Mouse (Mus musculus): ENCODE measurements around the gene Tnfsf13. TPM values are rescaled to one million over a fixed set of nuclear protein-coding genes. Genes with fewer than 3 reads are reported as not detected.

The Tnfsf13 gene
- polyA plus RNA-seq, 1 experiment from 2014 or later = 0.66 TPM

DNA sequence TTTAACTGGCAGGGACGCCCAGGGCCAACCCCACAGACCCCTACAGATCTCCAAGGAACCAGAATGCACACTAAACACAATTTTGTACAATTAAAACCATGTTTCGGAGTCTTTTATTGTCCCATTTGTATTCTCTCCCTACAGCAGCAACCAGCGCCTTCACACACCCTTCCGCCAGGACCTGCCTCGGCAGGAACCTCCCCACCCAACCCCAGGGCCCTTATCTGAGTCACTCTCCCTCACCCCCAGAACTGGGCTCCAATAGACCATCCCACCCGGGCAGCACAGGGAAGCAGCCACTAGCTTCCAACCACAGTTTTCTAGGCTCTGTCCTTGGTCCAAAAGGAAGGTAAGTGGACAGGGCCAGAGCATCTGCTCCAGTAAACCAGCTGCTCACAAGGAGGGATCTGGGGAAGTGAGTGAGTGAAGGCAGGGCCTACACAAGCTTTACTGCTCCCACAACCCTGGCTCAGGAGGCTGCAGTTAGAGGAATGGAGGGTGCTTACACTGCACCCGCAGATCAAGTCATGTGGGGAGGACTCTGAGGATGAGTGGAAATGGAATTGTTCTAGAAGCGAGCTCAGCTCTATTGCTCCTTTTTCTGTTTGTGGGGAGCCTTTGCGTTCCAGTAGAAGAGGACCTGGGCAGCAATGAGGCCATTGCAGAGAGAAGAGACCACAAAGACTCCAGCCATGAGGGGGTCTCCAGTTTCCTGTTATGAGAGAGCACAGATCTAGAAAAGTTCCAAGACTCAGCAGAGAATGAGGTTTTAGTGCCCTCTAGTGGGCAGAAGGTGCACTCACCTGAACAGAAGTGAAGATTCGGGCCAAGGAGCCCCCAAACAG, 28.7 kb downstream of the Tnfsf13 start:
- Histone ChIP-seq H3K27ac (ENCODE audit: low read length) (no peak overlapping the region), H3K27me3 (ENCODE audit: insufficient read depth, low read length) (no peaks in the 10 kb centered on the region), H3K4me1 (ENCODE audit: insufficient read depth, low read length) (peaks cover 24% of the 10 kb centered on the region), H3K4me3 (ENCODE audit: low read length) (no peak overlapping the region), H3K9me3 (ENCODE audit: low read length) (no peaks in the 10 kb centered on the region), H3K4me2 (replicated peaks; ENCODE audit: low read depth, low read length) (no peak overlapping the region), H3K36me3 (ENCODE audit: insufficient read depth, low read length) (peaks cover 50% of the 10 kb centered on the region), H3K9ac (replicated peaks; ENCODE audit: low read length) (0 out of 2 replicates have a peak overlapping the region, but pooled peaks have one; percentile 50)
- ATAC-seq (ENCODE audit: low FRiP score, low TSS enrichment) = no peak
- WGBS = 71% methylated on average over 10 of the region's 10 CpGs

GRCm38 (mm10) chr11:69656065-69656455, 29.5 kb downstream of the Tnfsf13 start:
- H3K27ac ChIP-seq (ENCODE audit: low read length) = no peak overlapping the region
- no peak for ATAC-seq (ENCODE audit: low FRiP score, low TSS enrichment)
- WGBS = 72% methylated on average over 5 of the region's 5 CpGs

DNA sequence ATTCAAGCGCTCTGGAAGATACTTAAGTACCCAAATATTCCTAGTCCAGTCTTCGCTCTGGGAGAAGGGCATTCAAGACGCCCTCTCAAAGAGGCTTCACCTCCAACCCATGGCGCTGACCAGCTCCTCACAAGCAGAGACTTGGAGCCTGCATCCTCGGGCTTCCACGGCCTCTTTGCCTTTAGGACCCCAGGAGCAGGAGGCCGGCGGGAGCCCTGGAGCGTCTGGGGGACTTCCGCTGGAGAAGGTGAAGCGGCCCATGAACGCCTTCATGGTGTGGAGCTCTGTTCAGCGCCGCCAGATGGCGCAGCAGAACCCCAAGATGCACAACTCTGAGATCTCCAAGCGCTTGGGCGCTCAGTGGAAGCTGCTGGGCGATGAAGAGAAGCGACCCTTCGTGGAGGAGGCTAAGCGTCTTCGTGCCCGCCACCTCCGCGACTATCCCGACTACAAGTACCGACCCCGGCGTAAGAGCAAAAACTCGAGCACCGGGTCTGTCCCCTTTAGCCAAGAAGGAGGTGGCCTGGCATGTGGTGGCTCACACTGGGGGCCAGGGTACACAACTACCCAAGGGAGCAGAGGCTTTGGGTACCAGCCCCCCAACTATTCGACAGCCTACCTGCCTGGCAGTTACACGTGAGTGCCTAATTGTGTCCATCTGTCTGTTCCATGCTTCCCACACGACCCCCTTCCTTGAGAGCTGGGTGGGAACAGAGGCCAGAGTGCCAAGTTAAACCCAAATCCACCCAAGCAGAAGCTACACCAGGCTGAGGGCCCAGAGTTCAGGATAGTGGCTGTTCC, 30.1 kb downstream of the Tnfsf13 start, which contains the start of gene Sox15:
Gene Sox15, plus strand, starts transcription at position 51 of the 801 bp plus-strand sequence.
- peaks cover 18% of the 10 kb centered on the region for H3K4me1 ChIP-seq (ENCODE audit: insufficient read depth, low read length)
- H3K4me2 ChIP-seq (replicated peaks; ENCODE audit: low read depth, low read length) = peak within 1 kb of the TSS; percentile 32; the same call in 1 of the 2 replicates
- WGBS = 18% methylated on average over 34 of the region's 34 CpGs
- ATAC-seq (ENCODE audit: low FRiP score, low TSS enrichment) = peak; percentile 87
- no peaks in the 10 kb centered on the region for H3K27me3 ChIP-seq (ENCODE audit: insufficient read depth, low read length)
- H3K9me3 ChIP-seq (ENCODE audit: low read length) = no peaks in the 10 kb centered on the region
- H3K27ac ChIP-seq (ENCODE audit: low read length) = peak within 1 kb of the TSS; percentile 57; the same call in 1 of the 2 replicates
- peak within 1 kb of the TSS; percentile 18; the same call in 1 of the 2 replicates for H3K4me3 ChIP-seq (ENCODE audit: low read length)
- peaks cover 62% of the 10 kb centered on the region for H3K36me3 ChIP-seq (ENCODE audit: insufficient read depth, low read length)
- H3K9ac ChIP-seq (replicated peaks; ENCODE audit: low read length) = peak within 1 kb of the TSS; percentile 50

More at GRCm38 (mm10) chr11:69656065-69656455, 29.5 kb downstream of the Tnfsf13 start:
- Histone ChIP-seq H3K4me1 (ENCODE audit: insufficient read depth, low read length) (peaks cover 18% of the 10 kb centered on the region), H3K4me2 (replicated peaks; ENCODE audit: low read depth, low read length) (0 out of 2 replicates have a peak overlapping the region, but pooled peaks have one; percentile 32), H3K9ac (replicated peaks; ENCODE audit: low read length) (peak overlapping the region; percentile 50; the same call in 1 of the 2 replicates), H3K36me3 (ENCODE audit: insufficient read depth, low read length) (peaks cover 56% of the 10 kb centered on the region), H3K27me3 (ENCODE audit: insufficient read depth, low read length) (no peaks in the 10 kb centered on the region), H3K4me3 (ENCODE audit: low read length) (no peak overlapping the region), H3K9me3 (ENCODE audit: low read length) (no peaks in the 10 kb centered on the region)

GRCm38 (mm10) chr11:69654760-69655159, 30.8 kb downstream of the Tnfsf13 start:
- Histone ChIP-seq H3K36me3 (ENCODE audit: insufficient read depth, low read length) (peaks cover 69% of the 10 kb centered on the region), H3K4me2 (replicated peaks; ENCODE audit: low read depth, low read length) (no peak overlapping the region), H3K9ac (replicated peaks; ENCODE audit: low read length) (no peak overlapping the region), H3K4me1 (ENCODE audit: insufficient read depth, low read length) (peaks cover 18% of the 10 kb centered on the region), H3K9me3 (ENCODE audit: low read length) (no peaks in the 10 kb centered on the region), H3K4me3 (ENCODE audit: low read length) (no peak overlapping the region), H3K27ac (ENCODE audit: low read length) (peak overlapping the region; percentile 57; the same call in 1 of the 2 replicates), H3K27me3 (ENCODE audit: insufficient read depth, low read length) (no peaks in the 10 kb centered on the region)
- WGBS = 32% methylated on average over 9 of the region's 9 CpGs
- ATAC-seq (ENCODE audit: low FRiP score, low TSS enrichment) = no peak

DNA sequence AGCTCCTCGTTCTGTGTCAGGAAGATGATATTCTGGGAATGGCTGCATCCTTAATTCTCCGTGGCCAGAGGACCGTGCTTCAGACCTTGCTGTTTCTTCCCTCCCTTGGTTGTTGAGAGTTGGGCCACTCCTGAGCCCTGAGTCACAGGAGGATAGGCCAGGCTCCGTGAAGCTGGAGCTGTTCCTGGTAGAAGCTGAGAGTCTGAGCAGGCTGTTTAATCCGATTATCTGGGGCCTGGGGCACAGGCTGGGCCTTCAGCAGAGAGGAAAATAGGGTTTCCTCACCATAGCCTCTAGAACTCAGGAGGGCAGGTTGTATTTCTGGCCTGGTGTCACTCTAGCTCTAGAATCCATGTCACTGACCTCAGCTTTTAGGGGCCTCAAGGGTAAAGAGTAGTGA, 32.2 kb downstream of the Tnfsf13 start:
- WGBS = 67% methylated on average over 5 of the region's 5 CpGs
- peaks cover 18% of the 10 kb centered on the region for H3K4me1 ChIP-seq (ENCODE audit: insufficient read depth, low read length)
- H3K27me3 ChIP-seq (ENCODE audit: insufficient read depth, low read length) = no peaks in the 10 kb centered on the region
- 0 out of 2 replicates have a peak overlapping the region, but pooled peaks have one; percentile 14 for H3K27ac ChIP-seq (ENCODE audit: low read length)
- H3K9ac ChIP-seq (replicated peaks; ENCODE audit: low read length) = no peak overlapping the region
- peaks cover 71% of the 10 kb centered on the region for H3K36me3 ChIP-seq (ENCODE audit: insufficient read depth, low read length)
- H3K9me3 ChIP-seq (ENCODE audit: low read length) = no peaks in the 10 kb centered on the region
- H3K4me3 ChIP-seq (ENCODE audit: low read length) = no peak overlapping the region
- ATAC-seq (ENCODE audit: low FRiP score, low TSS enrichment) = no peak
- H3K4me2 ChIP-seq (replicated peaks; ENCODE audit: low read depth, low read length) = no peak overlapping the region

DNA sequence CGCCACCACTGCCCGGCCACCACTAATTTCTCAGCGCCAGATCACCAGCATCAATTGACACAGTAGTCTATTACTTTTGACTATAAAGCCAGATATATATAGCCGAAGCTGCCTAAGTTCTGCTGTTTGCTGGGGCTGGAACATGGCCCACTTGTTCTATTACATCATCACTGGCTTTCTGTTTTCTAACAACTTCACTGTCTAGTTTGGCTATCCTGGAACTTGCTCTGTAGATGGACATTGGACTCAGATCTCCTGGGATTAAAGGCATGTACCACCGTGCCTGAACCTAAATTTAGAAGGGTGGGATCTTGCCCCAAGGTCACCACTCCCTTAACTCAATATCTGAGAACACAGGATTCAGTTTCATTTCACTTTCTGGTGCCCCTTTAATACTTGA, 39.7 kb downstream of the Tnfsf13 start:
- ATAC-seq (ENCODE audit: low FRiP score, low TSS enrichment) = no peak
- WGBS = 90% methylated on average over 5 of the region's 5 CpGs
- H3K4me2 ChIP-seq (replicated peaks; ENCODE audit: low read depth, low read length) = no peak overlapping the region
- no peaks in the 10 kb centered on the region for H3K27me3 ChIP-seq (ENCODE audit: insufficient read depth, low read length)
- no peaks in the 10 kb centered on the region for H3K9me3 ChIP-seq (ENCODE audit: low read length)
- no peak overlapping the region for H3K9ac ChIP-seq (replicated peaks; ENCODE audit: low read length)
- no peak overlapping the region for H3K27ac ChIP-seq (ENCODE audit: low read length)
- H3K36me3 ChIP-seq (ENCODE audit: insufficient read depth, low read length) = peaks cover 76% of the 10 kb centered on the region
- H3K4me3 ChIP-seq (ENCODE audit: low read length) = no peak overlapping the region
- H3K4me1 ChIP-seq (ENCODE audit: insufficient read depth, low read length) = no peaks in the 10 kb centered on the region

DNA sequence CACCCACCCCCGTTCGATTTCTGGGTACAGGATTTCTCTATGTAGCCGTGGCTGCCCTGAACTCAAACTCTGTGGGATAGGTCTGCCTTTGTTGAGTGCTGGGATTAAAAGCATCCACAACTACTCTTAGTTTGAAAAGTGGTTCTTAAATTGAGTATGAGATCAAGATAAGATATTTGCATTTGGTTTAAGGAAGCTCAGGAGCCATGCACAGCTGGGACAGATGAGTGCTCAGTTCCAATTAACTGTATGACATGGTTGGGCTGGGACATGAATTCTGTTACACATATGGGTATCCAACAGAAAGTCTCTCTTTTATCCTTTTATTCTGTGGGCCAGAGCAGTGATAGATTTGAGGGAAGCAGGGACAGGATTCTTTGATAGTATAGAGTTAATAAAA, 50.1 kb downstream of the Tnfsf13 start:
- H3K36me3 ChIP-seq (ENCODE audit: insufficient read depth, low read length) = peaks cover 15% of the 10 kb centered on the region
- H3K4me2 ChIP-seq (replicated peaks; ENCODE audit: low read depth, low read length) = no peak overlapping the region
- H3K27me3 ChIP-seq (ENCODE audit: insufficient read depth, low read length) = no peaks in the 10 kb centered on the region
- no peak overlapping the region for H3K4me3 ChIP-seq (ENCODE audit: low read length)
- peaks cover 26% of the 10 kb centered on the region for H3K4me1 ChIP-seq (ENCODE audit: insufficient read depth, low read length)
- 76% methylated on average over 3 of the region's 3 CpGs for WGBS
- no peak for ATAC-seq (ENCODE audit: low FRiP score, low TSS enrichment)
- no peak overlapping the region for H3K27ac ChIP-seq (ENCODE audit: low read length)
- H3K9ac ChIP-seq (replicated peaks; ENCODE audit: low read length) = no peak overlapping the region
- no peaks in the 10 kb centered on the region for H3K9me3 ChIP-seq (ENCODE audit: low read length)

DNA sequence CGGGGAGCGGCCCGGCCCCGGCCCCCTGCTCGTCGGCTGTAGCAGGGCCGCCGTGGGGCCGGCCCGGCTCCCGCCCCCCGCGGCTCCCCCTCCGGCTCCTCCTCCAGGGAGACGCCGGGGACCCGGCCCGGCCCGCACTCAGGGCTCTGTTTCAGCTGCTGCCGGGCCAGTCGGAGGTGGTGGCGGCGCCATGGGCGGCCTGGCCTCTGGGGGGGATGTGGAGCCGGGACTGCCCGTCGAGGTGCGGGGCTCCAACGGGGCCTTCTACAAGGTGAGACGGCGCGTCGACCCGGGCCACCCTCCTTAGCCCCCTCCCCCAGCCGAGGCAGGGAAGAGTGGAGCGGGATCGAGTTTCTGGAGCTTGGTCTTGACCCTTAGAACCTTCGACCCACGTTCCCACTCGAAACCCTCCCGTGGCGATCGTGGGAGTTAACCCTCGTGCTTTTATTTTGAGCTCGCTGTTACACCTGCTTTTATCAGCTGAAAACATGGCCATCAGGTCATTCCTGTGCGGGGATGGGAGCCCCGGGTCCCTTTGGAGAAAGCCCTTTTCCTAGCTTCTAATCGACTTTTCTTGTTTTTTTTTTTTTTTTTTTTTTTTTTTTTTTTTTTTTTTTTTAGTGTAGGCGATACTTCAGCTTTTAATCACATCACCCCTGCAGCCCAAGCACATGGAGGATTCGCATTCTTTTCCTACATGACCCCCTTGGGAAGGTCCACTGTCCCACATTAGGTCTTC, 52.3 kb downstream of the Tnfsf13 start:
- Histone ChIP-seq H3K4me2 (replicated peaks; ENCODE audit: low read depth, low read length) (peak overlapping the region; percentile 84), H3K4me1 (ENCODE audit: insufficient read depth, low read length) (peaks cover 26% of the 10 kb centered on the region), H3K9ac (replicated peaks; ENCODE audit: low read length) (peak overlapping the region; percentile 99), H3K27ac (ENCODE audit: low read length) (peak overlapping the region; percentile 96), H3K4me3 (ENCODE audit: low read length) (peak overlapping the region; percentile 96), H3K9me3 (ENCODE audit: low read length) (no peaks in the 10 kb centered on the region), H3K36me3 (ENCODE audit: insufficient read depth, low read length) (peaks cover 3% of the 10 kb centered on the region; the same call in 1 of the 2 replicates), H3K27me3 (ENCODE audit: insufficient read depth, low read length) (no peaks in the 10 kb centered on the region)
- WGBS = under 1% methylated on average over 43 of the region's 50 CpGs
- ATAC-seq (ENCODE audit: low FRiP score, low TSS enrichment) = peak; percentile 69

Data from kidney, embryonic 16.5 days (tissue).